Mouse (Mus musculus) MEL (cell line): Measurements from ENCODE around the gene Nt5c3b. TPM values are rescaled to one million over a fixed set of nuclear protein-coding genes. Genes with fewer than 3 reads are reported as not detected.

Experiments
- DNase-seq: peaks from one replicate; pipeline ENCODE4 v3.0.0; 2011; ENCODE audit warnings: low read depth, low spot score
- H3K27ac ChIP-seq: 2 replicates; pipeline ENCODE4 v1.5.1; 2012; ENCODE audit warnings: low read depth, mild to moderate bottlenecking, control low read depth, low read length, moderate library complexity; ENCODE audit not compliant: control insufficient read depth
- H3K27me3 ChIP-seq, 2 experiments: fragments of 150-350 bp in 1 of 2; sonication (generic) in 1 of 2; 2 replicates each; pipeline ENCODE4 v1.6.1; 2012; ENCODE audit warnings: low read length in 2 of 2, mild to moderate bottlenecking in 2 of 2, improper control_type of control experiment in 1 of 2, moderate library complexity in 1 of 2; ENCODE audit not compliant: insufficient read depth in 2 of 2, control insufficient read depth in 1 of 2
- H3K36me3 ChIP-seq, 2 experiments: 2 replicates each; pipeline ENCODE4 v1.6.1; 2012 to 2014; ENCODE audit warnings: low read length in 2 of 2, improper control_type of control experiment in 1 of 2, inconsistent platforms in 1 of 2, mild to moderate bottlenecking in 1 of 2; ENCODE audit not compliant: insufficient read depth in 2 of 2, control insufficient read depth in 1 of 2
- H3K4me1 ChIP-seq, 2 experiments: fragments of 150-350 bp in 1 of 2; sonication (generic) in 1 of 2; 2 replicates each; pipeline ENCODE4 v1.6.1; 2012; ENCODE audit warnings: low read length in 2 of 2, improper control_type of control experiment in 1 of 2, mild to moderate bottlenecking in 1 of 2; ENCODE audit not compliant: insufficient read depth in 2 of 2, control insufficient read depth in 1 of 2
- H3K4me3 ChIP-seq, 2 experiments: fragments of 150-350 bp in 1 of 2; sonication (generic) in 1 of 2; 2 replicates each; pipeline ENCODE4 v1.5.1; 2012; ENCODE audit warnings: low read depth in 2 of 2, low read length in 2 of 2, mild to moderate bottlenecking in 2 of 2, moderate library complexity in 2 of 2, control low read depth in 1 of 2, improper control_type of control experiment in 1 of 2; ENCODE audit not compliant: control insufficient read depth in 1 of 2, insufficient read depth in 1 of 2
- H3K79me2 ChIP-seq: 2 replicates; pipeline ENCODE4 v1.6.1; 2012; ENCODE audit warnings: mild to moderate bottlenecking, low read length, moderate library complexity; ENCODE audit not compliant: control insufficient read depth, poor library complexity, insufficient read depth
- H3K9ac ChIP-seq: 2 replicates; pipeline ENCODE4 v1.6.1; 2012; ENCODE audit warnings: low read depth, mild to moderate bottlenecking, control low read depth, low read length, moderate library complexity; ENCODE audit not compliant: control insufficient read depth, poor library complexity, severe bottlenecking
- H3K9me3 ChIP-seq: fragments of 150-350 bp; sonication (generic); replicated peaks from 2 replicates; pipeline ENCODE4 v1.6.1; 2012; ENCODE audit warnings: mild to moderate bottlenecking, low read length, improper control_type of control experiment, moderate library complexity; ENCODE audit not compliant: insufficient read depth
- CHD1 ChIP-seq: IDR thresholded peaks from 2 replicates; pipeline ENCODE4 v1.6.1; 2012; ENCODE audit warnings: low read depth, mild to moderate bottlenecking, inconsistent platforms, low read length, improper control_type of control experiment
- CHD2 ChIP-seq: IDR thresholded peaks from 2 replicates; pipeline ENCODE4 v1.6.1; 2011; ENCODE audit warnings: low read length, improper control_type of control experiment
- CTCF ChIP-seq, 3 experiments: IDR thresholded peaks in 2 of 3; conservative IDR thresholded peaks in 1 of 3; 2 replicates each; pipeline ENCODE4 v1.5.1; 2011 to 2012; ENCODE audit warnings: low read length in 3 of 3, low read depth in 2 of 3, mild to moderate bottlenecking in 2 of 3, improper control_type of control experiment in 1 of 3, inconsistent platforms in 1 of 3, mixed read lengths in 1 of 3, moderate library complexity in 1 of 3; ENCODE audit not compliant: control insufficient read depth in 1 of 3, insufficient read depth in 1 of 3, poor library complexity in 1 of 3, severe bottlenecking in 1 of 3
- E2F4 ChIP-seq: IDR thresholded peaks from 2 replicates; pipeline ENCODE4 v1.6.1; 2011; ENCODE audit warnings: low read depth, low read length, improper control_type of control experiment, borderline replicate concordance
- EP300 ChIP-seq, 2 experiments: IDR thresholded peaks; 2 replicates each; pipeline ENCODE4 v1.6.1; 2011; ENCODE audit warnings: improper control_type of control experiment in 2 of 2, low read length in 2 of 2, low read depth in 1 of 2, mild to moderate bottlenecking in 1 of 2
- ETS1 ChIP-seq: IDR thresholded peaks from 2 replicates; pipeline ENCODE4 v1.6.1; 2012; ENCODE audit warnings: low read depth, mild to moderate bottlenecking, inconsistent platforms, low read length, improper control_type of control experiment, moderate library complexity
- HCFC1 ChIP-seq: IDR thresholded peaks from 2 replicates; pipeline ENCODE4 v1.6.1; 2012; ENCODE audit warnings: low read depth, mild to moderate bottlenecking, inconsistent platforms, low read length, improper control_type of control experiment, moderate library complexity
- MAFK ChIP-seq: IDR thresholded peaks from 2 replicates; pipeline ENCODE4 v1.6.1; 2011; ENCODE audit warnings: low read depth, mild to moderate bottlenecking, low read length, improper control_type of control experiment, borderline replicate concordance
- MAX ChIP-seq: IDR thresholded peaks from 2 replicates; pipeline ENCODE4 v1.6.1; 2011; ENCODE audit warnings: low read length, improper control_type of control experiment
- MEF2A ChIP-seq: IDR thresholded peaks from 2 replicates; pipeline ENCODE4 v1.6.1; 2014; ENCODE audit warnings: low read depth, mild to moderate bottlenecking, inconsistent platforms, low read length, improper control_type of control experiment; ENCODE audit not compliant: poor library complexity, insufficient replicate concordance, severe bottlenecking; ENCODE audit errors: extremely low read depth
- MXI1 ChIP-seq: IDR thresholded peaks from 2 replicates; pipeline ENCODE4 v1.6.1; 2011; ENCODE audit warnings: mild to moderate bottlenecking, low read depth, low read length, improper control_type of control experiment
- MYB ChIP-seq: IDR thresholded peaks from 2 replicates; pipeline ENCODE4 v1.6.1; 2011; ENCODE audit warnings: mild to moderate bottlenecking, low read depth, low read length, improper control_type of control experiment
- MYC ChIP-seq: IDR thresholded peaks from 2 replicates; pipeline ENCODE4 v1.6.1; 2011; ENCODE audit warnings: low read depth, mild to moderate bottlenecking, low read length, improper control_type of control experiment, moderate library complexity
- POLR2AphosphoS2 ChIP-seq: IDR thresholded peaks from 2 replicates; pipeline ENCODE4 v1.6.1; 2011; ENCODE audit warnings: low read length, improper control_type of control experiment
- SIN3A ChIP-seq: IDR thresholded peaks from 2 replicates; pipeline ENCODE4 v1.6.1; 2012; ENCODE audit warnings: low read length, improper control_type of control experiment, inconsistent platforms
- TAL1 ChIP-seq: IDR thresholded peaks from 2 replicates; pipeline ENCODE4 v1.6.1; 2012; ENCODE audit warnings: mild to moderate bottlenecking, inconsistent platforms, low read length, moderate library complexity, mixed read lengths
- TBP ChIP-seq: IDR thresholded peaks from 2 replicates; pipeline ENCODE4 v1.8.0; 2011; ENCODE audit warnings: low read depth, low read length, improper control_type of control experiment
- UBTF ChIP-seq: IDR thresholded peaks from 2 replicates; pipeline ENCODE4 v1.6.1; 2012; ENCODE audit warnings: low read depth, mild to moderate bottlenecking, inconsistent platforms, low read length, improper control_type of control experiment, moderate library complexity, borderline replicate concordance; ENCODE audit not compliant: insufficient read depth
- ZKSCAN1 ChIP-seq: IDR thresholded peaks from 2 replicates; pipeline ENCODE4 v1.6.1; 2012; ENCODE audit warnings: low read depth, mild to moderate bottlenecking, inconsistent platforms, low read length, improper control_type of control experiment, moderate library complexity
- ZMIZ1 ChIP-seq: IDR thresholded peaks from 2 replicates; pipeline ENCODE4 v1.6.1; 2012; ENCODE audit warnings: low read depth, mild to moderate bottlenecking, inconsistent platforms, low read length, improper control_type of control experiment, moderate library complexity
- ZNF384 ChIP-seq: IDR thresholded peaks from 2 replicates; pipeline ENCODE4 v1.6.1; 2012; ENCODE audit warnings: low read depth, mild to moderate bottlenecking, inconsistent platforms, low read length, improper control_type of control experiment
- polyA plus RNA-seq, 2 experiments: library from polyadenylated mRNA; stranded (reverse) in 1 of 2; unstranded in 1 of 2; fragments of >175 nt in 1 of 2; fragments of >200 nt in 1 of 2; gene quantifications; 2 replicates each; pipeline versions ENCODE4 v1.2.1 to v1.2.4; 2012; ENCODE audit warnings: low replicate concordance in 2 of 2, low read depth in 1 of 2; ENCODE audit not compliant: insufficient read length in 2 of 2, insufficient read depth in 1 of 2, missing spikeins in 1 of 2
- total RNA-seq: library from RNA; depleted of rRNA; stranded (reverse); fragments of 300-350 nt; gene quantifications from 2 replicates; pipeline ENCODE4 v1.2.3, GENCODE M21; 2012

The Nt5c3b gene
- total and polyA plus RNA-seq, 3 experiments, result 61.3 to 287 (median 79.2) TPM

DNA sequence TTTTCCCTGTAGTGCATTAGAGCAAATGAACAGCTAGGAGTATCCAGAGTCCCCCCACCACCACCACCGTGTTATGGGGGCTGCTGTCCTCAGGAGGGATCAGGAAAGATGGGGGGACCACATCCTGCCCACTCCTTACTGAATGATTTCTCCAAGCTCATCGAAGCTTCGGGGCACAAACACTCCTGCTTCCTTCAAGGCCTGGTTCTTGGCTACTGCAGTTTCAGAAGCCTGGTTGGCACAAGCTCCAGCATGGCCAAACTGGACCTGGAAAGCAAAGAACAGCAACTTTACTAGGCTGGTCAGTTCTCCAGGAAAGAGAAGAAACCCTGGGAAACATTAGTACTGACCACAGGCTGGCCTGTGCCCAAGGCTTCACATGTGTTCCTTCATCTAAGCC is 42.9 kb upstream of the Nt5c3b start:
- Histone ChIP-seq H3K4me3 (no peak overlapping the region), H3K4me1 (no peaks in the 10 kb centered on the region), H3K9me3 (no peaks in the 10 kb centered on the region), H3K79me2 (no peaks in the 10 kb centered on the region), H3K27ac (no peak overlapping the region), H3K36me3 (peaks cover 0 to 47% of the 10 kb centered on the region in 2 experiments; a peak in 2 of 4 replicates), H3K9ac (no peak overlapping the region), H3K27me3 (no peaks in the 10 kb centered on the region)
- no peak for DNase-seq
- no peak for TF ChIP-seq CTCF (IDR thresholded peaks at IDR 0.05 in 2 of 3, conservative IDR thresholded peaks at IDR 0.05 in 1 of 3; ENCODE audit: control insufficient read depth in 1 of 3, insufficient read depth in 1 of 3, low read depth in 2 of 3, low read length in 3 of 3, poor library complexity in 1 of 3, severe bottlenecking in 1 of 3)
- no peak for TF ChIP-seq MAFK
- no peak for TF ChIP-seq TBP
- no peak for TF ChIP-seq ZMIZ1
- TF ChIP-seq EP300 (IDR thresholded peaks at IDR 0.05; ENCODE audit: low read depth in 1 of 2, low read length in 2 of 2), result no peak
- no peak for TF ChIP-seq E2F4
- TF ChIP-seq ZKSCAN1, result no peak
- no peak for TF ChIP-seq MAX
- no peak for TF ChIP-seq UBTF
- no peak for TF ChIP-seq POLR2AphosphoS2
- TF ChIP-seq ETS1, result no peak
- no peak for TF ChIP-seq HCFC1
- no peak for TF ChIP-seq SIN3A
- TF ChIP-seq MYC, result no peak
- TF ChIP-seq TAL1, result no peak
- TF ChIP-seq MEF2A, result no peak

- TF ChIP-seq ZMIZ1, result no peak
- no peak for TF ChIP-seq MXI1
- TF ChIP-seq CHD2, result no peak
- no peak for TF ChIP-seq MYB
- no peak for TF ChIP-seq CHD1
- TF ChIP-seq EP300 (IDR thresholded peaks at IDR 0.05; ENCODE audit: low read depth in 1 of 2, low read length in 2 of 2), result no peak
- no peak for TF ChIP-seq ZNF384
- Histone ChIP-seq H3K27me3 (no peaks in the 10 kb centered on the region), H3K9ac (no peak overlapping the region), H3K27ac (no peak overlapping the region), H3K4me3 (no peak overlapping the region), H3K79me2 (no peaks in the 10 kb centered on the region), H3K9me3 (no peaks in the 10 kb centered on the region), H3K4me1 (peaks cover 2 to 3% of the 10 kb centered on the region in 2 experiments; a peak in 1 of 4 replicates), H3K36me3 (peaks cover 5 to 43% of the 10 kb centered on the region in 2 experiments; a peak in 3 of 4 replicates)
- no peak for DNase-seq
Measured at GRCm38 (mm10) chr11:100479152-100479551, 37.5 kb upstream of the Nt5c3b start.
